Mouse (Mus musculus) ES-CJ7 (cell line): ENCODE data around the gene Dnajb4.

Source experiments
- DNase-seq: peaks from one replicate; pipeline ENCODE4 v3.0.0; 2011; ENCODE audit warnings: low read depth, low spot score

Gene Dnajb4

DNA sequence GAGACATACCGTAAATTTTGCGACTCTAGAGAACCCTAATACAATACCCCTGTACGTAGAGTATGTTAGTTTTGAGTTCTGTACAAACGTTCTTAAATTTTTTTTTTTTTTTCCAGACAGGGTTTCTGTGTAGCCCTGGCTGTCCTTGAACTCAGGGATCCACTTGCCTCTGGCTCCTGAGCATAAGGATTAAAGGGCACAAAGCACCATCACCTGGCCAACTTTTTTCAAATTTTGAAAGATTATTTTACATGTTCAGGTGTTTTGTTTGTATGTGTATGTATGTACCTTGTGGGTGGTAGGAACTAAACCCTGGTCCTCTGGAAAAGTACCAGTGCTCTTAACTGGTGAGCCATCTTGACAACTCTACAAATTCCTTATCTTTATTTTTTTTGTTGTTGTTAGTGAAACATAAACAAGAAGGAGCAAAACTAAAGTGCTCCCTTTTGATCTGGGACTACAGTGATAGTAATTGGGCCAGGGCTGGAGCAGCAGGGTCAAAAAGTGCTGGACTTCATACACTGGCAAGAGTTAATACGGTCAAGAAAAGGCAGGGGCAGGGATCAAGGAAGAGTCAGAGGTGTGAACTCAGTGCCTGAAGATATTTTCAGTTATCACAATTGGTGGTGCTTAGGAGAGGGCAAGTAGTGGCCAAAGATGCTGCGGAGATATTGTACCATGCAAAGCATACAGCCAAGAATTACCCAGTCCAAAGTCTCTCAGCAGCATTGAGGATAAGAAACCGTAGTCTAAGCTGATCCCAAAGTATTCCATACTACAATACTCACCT lies 1.8 kb downstream of the Dnajb4 start:
- no peak for DNase-seq

DNA sequence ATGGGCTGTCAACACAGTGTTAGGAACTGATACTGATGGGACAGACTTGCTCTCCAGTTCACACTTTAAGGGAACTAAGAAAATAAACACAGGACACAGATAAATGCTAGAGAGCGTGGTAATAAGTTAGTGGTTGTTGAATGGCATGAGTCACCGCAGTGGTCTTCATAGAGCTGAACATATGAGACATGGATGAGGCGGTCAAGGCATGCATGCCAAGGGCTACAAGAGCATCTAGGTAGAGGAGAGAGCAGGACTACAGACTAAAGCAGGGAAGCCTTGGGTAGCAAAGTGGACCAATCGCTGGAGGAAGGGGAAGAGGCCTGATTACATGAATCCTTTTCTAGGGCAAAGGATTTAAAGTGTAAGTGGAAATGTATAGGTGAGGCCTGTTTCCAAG lies 2.9 kb downstream of the Dnajb4 start:
- no peak for DNase-seq

DNA sequence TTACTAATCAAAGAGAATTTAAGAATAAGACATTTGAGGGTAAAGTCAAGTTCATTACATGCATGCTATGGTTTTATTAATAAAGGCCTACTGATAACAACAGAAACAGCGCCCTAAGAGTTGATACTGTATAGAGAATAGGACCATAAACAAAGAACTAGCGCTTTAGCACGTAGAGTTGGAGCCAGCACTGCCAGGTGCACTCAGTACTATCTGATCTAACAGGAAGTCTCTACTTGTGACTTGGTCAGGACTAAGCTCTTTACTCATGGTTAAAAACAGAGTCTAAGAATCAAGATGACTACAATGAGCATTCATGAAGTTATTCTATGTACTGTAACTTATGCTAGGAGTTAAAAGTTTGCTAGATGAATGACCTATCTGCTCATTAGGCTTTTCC lies 5.5 kb downstream of the Dnajb4 start:
- DNase-seq: no peak

DNA sequence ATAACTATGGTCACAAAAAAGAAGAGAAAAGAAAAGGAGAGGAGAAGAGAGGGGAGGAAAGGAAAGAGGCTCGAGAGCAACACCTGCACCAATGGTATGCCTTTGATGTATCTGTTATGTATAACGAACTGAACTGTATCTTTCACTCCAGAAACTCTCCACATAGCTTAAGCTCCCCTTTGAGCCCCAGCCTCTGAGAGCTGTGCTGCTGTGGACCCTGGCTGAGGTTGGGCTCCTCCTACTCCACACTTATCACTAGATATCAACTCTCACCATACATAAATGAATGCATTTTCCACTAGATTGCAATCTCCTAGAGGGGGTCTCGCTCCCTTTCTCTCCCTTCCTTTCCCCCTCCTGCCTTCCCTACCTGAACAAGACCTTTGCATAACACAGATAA lies 6.1 kb downstream of the Dnajb4 start:
- DNase-seq: no peak

DNA sequence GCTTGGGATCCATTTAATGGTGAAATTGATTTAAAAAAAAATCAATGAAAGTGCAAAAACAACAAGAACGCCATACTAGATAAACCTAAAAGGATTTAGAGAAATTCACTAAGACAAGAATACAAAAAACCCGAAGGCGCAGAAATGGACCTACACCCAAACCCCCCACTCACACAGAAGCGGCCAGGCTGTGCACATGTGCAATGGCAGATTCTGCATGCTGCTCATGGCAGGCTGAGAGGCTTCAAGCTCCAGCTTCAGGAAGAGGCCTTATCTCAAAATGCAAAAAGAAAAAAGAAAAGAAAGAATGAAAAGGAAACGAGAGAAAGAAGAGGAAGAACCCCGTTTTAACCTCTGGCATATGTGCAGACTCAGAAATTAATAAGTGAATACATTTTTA lies 6.7 kb downstream of the Dnajb4 start:
- DNase-seq: no peak

DNA sequence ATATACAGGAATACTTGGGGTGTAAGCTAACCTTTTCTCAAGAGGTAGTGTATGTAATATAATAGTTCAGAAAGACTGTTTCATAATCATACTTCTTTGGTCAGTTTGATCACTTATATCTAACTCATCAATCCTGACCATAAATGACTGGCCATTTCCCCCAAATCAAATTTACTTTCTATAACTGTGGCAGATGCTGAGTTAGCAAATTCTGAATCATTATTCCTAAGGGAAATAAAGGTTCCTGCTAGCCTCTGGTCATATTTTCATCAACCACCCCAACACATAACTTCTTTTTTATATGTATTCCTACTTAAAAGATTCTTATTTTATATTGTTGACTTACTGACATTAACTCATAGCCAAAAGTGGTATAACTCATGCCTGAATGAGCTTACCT lies 7.2 kb downstream of the Dnajb4 start:
- no peak for DNase-seq

DNA sequence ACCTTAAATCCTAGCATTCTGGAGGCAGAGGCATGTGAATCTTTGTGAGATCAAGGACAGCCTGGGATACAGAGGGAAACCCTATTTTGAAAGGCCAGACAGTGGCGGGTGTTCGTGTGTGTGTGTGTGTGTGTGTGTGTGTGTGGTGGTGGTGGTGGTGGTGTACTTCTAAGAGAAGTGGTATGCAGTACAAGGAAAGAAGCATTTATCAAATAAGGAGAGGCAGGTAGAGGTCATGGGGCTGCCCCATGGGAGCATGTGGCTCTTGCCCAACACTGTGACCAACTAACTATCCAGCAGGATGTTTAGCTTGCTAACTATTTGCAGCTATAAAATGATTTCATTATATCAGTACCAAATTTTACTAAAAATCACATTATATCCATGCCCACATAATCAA lies 8.5 kb downstream of the Dnajb4 start:
- DNase-seq: no peak

DNA sequence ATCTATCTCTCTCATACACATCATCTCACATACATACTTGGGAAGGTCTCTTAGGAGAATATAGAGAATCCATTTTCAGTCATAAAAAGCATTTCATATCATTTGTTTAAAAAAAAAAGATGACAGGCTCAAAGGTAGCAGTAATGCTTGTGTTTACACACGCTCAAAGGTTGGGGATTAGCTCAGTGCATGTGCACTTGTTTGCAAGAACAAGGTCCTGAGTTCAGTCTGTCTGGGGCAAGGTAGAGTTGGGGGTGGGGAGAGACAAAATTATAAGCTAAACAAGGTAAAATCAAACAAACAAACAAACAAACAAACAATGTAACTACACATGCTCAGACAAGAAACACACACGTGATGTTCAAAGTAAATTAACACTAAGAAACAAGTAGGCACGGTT lies 8.9 kb downstream of the Dnajb4 start:
- DNase-seq: no peak

DNA sequence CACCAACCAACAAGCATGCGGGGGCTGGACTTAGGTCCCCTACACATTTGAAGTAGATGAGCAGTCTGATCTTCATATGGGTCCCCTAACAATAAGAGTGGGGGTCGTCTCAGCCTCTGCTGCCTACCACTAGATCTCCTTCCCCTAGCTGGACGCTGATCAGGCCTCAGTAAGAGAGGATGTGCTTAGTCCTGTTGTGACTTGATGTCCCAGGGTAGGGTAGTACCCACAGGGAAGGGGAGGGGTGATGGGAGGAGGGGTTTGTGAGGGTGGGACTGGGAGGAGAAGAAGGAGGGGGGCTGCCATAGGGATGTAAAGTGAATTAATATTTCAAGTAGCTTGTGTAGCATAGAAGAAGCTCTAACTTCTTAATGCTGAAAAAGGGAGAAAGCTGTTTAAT lies 11.0 kb downstream of the Dnajb4 start:
- DNase-seq: no peak

DNA sequence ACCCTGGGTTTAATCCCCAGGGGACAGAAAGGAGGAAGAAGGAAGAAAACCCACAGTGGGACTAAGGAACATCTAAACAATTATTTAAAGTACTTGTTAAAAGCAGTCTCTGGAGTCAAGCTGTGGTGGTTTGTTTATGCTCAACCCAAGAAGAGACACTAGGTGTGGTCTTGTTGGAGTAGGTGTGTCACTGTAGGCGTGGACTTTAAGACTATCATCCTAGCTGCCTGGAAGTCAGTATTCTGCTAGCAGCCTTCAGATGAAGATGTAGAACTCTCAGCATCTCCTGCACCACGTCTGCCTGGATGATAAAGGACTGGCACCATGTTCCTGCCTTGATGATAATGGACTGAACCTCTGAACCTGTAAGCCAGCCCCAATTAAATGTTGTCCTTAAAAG lies 12.9 kb downstream of the Dnajb4 start:
- peak; percentile 73 for DNase-seq

DNA sequence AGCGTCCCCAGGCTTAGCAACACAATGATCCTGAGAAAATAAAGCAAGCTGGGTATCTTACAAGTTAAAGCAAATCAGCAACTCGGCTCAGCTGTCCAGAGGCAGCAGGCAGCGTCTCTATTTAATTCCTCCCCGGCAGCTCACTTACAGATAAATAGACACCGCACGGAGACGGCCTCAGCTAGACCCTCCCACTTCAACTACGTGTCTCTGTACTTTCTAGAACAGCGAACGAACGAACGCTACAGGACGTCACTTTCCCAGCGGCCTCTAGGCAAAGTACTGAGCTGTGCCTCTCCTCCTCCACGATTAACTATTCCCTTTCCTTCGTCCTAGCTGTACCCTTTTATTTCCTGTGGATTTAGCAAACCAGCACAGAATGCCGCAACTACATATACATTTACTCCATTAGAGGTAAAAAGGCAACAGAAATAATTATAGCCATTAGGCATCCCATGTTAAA lies 16.4 kb downstream of the Dnajb4 start:
- peak; percentile 88 for DNase-seq

DNA sequence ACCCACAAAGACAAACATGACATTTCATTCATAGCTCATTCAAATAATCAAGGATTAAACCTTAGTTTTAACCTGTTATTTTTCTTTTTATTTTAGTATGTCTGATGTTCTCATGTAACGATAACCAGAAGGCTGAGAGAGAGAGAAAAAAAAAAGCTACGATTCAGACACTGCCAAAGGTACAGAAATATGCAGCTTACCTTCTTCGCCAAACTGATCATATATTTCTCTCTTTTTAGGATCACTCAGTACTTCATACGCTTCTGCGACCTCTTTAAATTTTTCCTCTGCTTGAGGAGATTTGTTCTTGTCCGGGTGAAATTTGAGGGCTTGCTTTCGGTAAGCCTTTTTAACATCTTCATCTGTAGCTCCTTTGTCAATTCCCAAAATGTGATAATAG lies 16.9 kb downstream of the Dnajb4 start:
- no peak for DNase-seq

DNA sequence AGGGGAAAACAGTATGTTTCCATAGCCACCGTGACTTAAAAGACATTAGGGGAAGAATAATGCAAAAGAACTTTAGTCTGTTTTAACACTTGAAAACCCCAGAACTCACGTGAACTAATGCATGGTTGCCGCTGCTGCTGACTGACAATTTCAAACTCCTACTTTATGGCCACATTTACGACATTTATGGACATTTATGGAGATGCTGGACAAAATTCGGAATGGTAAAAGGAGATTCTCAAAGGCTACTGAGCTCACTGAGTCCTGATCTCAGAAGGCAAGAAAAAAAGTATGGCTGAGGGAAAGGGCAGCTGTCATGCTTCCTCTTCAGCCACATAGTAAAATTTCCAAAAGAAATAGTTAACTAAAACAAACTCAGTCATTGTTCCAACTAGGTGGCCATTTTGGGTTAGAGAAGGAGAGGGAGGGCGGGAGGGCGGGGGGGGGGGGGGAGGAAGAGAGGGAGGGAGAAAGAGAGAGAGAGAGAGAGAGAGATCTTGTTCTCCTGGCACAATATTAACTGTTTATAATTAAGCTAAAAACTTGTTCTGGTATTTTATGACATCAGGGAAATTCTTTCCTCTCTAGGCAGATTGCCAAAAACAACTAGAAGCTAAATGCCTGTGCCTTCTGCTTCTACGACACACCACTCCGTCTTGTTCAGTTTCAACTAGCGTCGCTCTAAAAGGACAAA lies 17.7 kb downstream of the Dnajb4 start:
- no peak for DNase-seq

DNA sequence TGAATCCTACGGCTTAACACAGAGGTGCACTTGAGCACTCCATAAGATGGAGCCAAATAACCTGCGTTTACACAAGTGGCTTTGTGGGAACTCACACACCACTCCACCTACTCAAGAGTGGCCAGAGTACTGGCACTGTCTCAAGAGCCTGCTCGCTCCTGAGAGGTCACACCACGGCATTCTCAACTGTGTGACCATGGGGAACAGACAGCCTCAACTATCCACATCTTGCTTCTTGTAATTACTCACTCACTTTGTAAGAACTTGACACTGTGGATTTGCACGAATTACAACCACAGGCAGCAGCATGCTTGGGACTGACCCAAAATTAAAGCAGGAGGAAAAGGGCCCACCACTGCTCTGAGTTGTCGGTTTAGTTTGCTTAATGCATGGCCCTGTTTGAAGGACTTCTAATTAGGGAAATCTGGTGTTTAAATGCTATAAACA lies 18.3 kb downstream of the Dnajb4 start:
- no peak for DNase-seq

DNA sequence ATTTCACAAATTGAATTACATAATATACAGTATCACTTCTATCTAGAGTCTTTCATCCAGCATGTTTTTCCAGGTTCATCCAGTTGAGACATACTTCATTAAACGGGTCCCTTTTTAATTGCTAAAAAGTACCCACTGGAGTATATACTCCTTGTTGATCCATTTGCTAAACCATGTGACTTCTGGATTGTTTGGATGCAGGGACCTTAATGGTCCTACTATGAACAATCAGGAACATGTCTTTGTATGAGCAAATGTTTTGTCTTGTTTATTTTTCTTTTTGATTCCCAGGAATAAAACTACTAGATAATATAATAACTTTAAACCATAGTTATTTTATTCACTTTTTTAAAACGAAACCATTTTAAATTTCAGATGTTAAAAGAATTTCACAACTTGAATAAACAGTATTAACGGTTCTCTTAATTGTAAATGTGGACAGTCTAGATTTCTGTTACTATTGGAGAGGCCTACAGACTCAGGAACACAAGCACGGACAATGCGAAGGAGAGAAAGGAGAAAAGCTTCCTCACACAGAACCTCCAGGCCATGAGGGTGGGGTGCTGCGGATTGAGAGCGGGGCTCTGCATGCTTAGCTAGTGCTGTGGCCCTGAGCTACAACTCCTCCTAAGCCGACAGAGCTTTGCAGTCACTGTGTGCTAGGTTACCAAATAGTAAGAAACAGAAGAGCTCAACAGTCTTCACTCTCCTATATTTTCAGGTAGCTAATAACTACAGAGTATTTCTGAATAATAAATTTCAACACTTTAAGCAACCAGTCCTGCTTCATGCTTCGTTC lies 19.2 kb downstream of the Dnajb4 start:
- DNase-seq: no peak

DNA sequence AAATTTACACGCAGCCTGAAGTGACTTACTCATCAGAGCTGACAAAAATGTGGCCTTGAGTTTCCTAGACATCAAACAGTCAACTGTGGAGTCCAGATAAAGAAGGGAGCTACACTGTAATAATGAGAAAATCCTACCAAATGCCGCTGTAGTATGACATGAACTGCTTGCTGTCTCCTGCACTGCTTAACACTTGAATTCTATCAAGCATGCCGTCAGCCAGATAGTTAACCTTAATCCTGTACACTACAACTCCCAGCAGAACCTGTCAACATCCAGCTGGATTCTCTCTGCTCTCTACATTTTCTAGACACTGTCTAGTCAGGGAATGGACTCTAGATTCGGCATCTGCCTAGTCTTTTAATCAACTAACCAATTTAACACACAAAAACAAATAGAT lies 20.8 kb downstream of the Dnajb4 start:
- no peak for DNase-seq

DNA sequence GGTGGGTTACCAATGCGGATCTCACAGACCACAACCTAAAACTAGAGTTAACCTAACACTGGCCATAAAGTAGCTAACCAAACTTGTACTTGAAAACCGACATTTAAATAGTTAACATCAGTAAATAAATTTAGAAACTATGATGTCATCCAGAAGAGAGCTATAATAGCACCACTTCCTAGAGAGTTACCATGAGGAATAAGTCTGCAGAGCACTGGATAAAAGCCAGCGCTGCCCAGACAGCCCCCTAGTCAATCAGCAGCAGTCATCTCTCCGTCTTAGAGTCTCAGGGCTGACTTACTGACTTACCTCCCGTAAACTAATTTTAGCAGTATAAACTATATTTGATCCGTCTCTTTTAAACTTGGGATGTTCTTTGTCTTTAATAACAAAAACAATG lies 24.0 kb downstream of the Dnajb4 start:
- DNase-seq: no peak

DNA sequence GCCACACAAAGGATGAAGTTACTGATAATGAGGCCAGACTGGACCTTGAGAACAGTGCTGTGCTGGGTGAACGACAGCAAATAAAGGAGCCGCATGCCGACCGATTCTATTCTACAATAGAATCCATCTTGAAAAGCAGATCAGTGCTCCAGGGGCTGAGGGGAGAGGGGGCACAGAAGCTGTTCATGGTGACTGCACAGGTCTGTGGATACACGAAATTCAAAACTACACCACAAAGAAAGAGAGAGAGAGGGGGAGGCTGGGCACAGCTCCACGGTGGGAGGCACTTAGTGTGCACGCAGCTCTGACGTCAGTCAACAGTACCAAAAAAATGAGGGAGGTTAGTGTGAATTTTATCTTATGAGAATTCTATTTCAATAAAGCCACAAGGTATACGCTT lies 26.6 kb downstream of the Dnajb4 start:
- no peak for DNase-seq

DNA sequence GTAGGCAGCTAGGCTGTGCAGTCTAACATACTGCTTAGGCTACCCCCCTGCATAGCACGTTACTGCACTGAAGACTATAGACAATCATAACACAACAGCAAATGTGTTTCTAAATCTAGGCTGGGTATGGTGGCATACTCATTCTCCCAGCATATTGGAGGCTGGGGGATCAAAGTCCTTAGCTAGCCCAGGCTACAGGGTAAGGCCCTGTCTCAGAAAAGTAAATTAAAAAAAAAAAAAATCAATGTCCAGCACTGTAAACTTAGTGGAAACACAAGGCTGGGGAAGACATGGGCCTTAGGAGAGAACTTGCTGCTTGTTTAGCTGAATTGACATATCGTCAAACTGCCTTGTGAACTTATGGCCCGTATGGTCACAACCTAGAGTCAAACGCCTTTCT lies 29.5 kb downstream of the Dnajb4 start:
- DNase-seq: no peak

DNA sequence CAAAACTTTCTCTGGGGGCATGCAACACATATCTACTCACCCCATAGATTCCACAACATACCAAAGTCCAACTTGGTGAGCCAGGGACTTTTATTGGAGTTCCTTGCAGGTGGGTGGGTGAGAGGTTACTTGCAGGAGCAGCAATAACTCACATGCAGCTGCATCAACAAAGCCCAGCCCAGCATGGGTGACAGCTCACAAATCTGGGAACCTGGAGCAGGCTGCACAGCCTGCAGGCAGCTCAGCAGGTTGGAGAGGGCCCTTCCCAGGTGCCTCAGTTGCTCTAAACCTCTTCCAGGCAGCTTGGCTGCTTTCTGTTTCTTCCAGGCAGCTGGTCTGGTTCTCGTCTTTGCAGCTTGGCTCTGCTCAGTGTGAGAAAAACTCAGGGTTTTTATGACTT lies 30.8 kb downstream of the Dnajb4 start:
- no peak for DNase-seq

DNA sequence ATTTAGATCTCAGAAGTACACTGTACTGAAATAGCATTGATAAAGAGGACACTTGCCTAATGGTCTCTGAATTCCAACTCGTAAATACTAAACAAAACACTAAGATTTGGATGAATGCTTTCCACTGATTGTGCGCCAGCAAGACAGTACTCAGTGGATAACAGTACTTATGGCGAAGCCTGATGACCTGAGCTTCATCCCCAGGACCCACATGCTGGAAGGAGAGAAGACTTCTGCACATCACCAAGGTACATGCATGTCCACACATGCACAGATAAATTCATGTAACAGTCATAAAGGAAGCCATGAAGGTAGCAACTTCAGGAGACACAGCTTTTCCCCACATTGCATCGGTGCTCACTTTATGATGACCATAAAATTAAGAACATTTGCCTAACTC lies 31.3 kb downstream of the Dnajb4 start:
- DNase-seq: no peak

DNA sequence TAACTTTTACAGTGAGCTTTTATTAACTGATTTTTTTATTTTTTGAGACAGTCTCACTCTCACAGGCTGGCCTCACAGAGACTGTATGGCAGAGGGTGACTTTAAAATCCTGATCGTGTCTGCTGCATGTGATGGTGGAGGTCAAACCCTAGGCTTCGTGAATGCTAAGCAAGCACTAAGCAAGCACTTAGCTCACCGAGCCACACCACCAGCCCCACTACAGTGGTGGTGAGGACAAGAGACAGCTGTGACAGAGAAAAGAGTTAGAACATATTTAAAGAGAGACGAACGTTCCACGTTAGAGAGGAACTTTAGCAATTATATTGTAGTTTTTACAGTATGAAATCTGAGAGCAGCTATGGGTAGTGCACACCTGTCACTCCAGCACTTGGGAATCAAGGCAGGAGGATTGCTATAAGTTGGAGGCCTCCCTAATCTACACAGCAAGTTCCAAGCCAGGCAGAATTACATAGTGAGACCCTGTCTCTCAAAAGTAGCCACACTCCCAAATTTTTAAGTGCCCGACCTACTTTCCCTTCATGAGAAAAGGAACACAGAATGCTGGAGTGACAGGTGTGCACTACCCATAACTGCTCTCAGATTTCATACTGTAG lies 37.7 kb downstream of the Dnajb4 start:
- no peak for DNase-seq
